Mouse (Mus musculus) intestine, embryonic 15.5 days (tissue): ENCODE measurements around the gene Gm6899. TPM values are rescaled to one million over a fixed set of nuclear protein-coding genes. Genes with fewer than 3 reads are reported as not detected.

Experiments used
- ATAC-seq: fragments of 200-750 bp; cut with Nextera tagmentation; 2 replicates; pipeline ENCODE4 v1.8.0; 2017; ENCODE audit warnings: moderate TSS enrichment, moderate library complexity
- H3K27ac ChIP-seq: fragments of 300-500 bp; sonication (generic); 2 replicates; pipeline ENCODE4 v1.5.1; 2015; ENCODE audit warnings: mild to moderate bottlenecking, inconsistent platforms
- H3K27me3 ChIP-seq: fragments of 300-500 bp; sonication (generic); replicated peaks from 2 replicates; pipeline ENCODE4 v1.6.1; 2015; ENCODE audit warnings: inconsistent platforms
- H3K36me3 ChIP-seq: fragments of 300-500 bp; sonication (generic); 2 replicates; pipeline ENCODE4 v1.6.1; 2015; ENCODE audit warnings: inconsistent platforms
- H3K4me1 ChIP-seq: fragments of 300-500 bp; sonication (generic); replicated peaks from 2 replicates; pipeline ENCODE4 v1.6.1; 2015; ENCODE audit warnings: inconsistent platforms
- H3K4me2 ChIP-seq: fragments of 300-500 bp; sonication (generic); replicated peaks from 2 replicates; pipeline ENCODE4 v1.6.1; 2015; ENCODE audit warnings: mild to moderate bottlenecking, inconsistent platforms
- H3K4me3 ChIP-seq: fragments of 300-500 bp; sonication (generic); replicated peaks from 2 replicates; pipeline ENCODE4 v1.5.1; 2015; ENCODE audit warnings: inconsistent platforms
- H3K9ac ChIP-seq: fragments of 300-500 bp; sonication (generic); 2 replicates; pipeline ENCODE4 v1.6.1; 2015; ENCODE audit warnings: inconsistent platforms
- H3K9me3 ChIP-seq: fragments of 300-500 bp; sonication (generic); 2 replicates; pipeline ENCODE4 v1.6.1; 2016; ENCODE audit warnings: inconsistent platforms
- whole genome bisulfite sequencing: fragments of 180-500 bp; shearing (Covaris S2); methylation state at CpG from one replicate; pipeline ENCODE4 v1.1.7; 2015; 5-methylcytosine and 5-hydroxymethylcytosine counted together
- polyA plus RNA-seq: library from polyadenylated mRNA; unstranded; fragments of >200 nt; fragmentation: Nextera tagmentation; extraction: Ambion mirVana; gene quantifications from 2 replicates; pipeline ENCODE4 v1.2.1, GENCODE M21; 2015

Gm6899 gene
- polyA plus RNA-seq, 1 experiment from 2014 or later: not detected

GRCm38 (mm10) chr11:26600692-26601091 lies 7.7 kb downstream of the Gm6899 start:
- Histone ChIP-seq H3K36me3 (no peaks in the 10 kb centered on the region), H3K9ac (no peak overlapping the region), H3K27ac (no peak overlapping the region), H3K4me1 (no peaks in the 10 kb centered on the region), H3K4me3 (no peak overlapping the region), H3K9me3 (no peaks in the 10 kb centered on the region), H3K4me2 (no peak overlapping the region), H3K27me3 (no peaks in the 10 kb centered on the region)
- no peak for ATAC-seq
- WGBS: 86% methylated on average over 4 of the region's 4 CpGs

- WGBS: 85% methylated on average over 2 of the region's 2 CpGs
Measured at GRCm38 (mm10) chr11:26601571-26602175, 8.6 kb downstream of the Gm6899 start.

GRCm38 (mm10) chr11:26604061-26604655 lies 11.1 kb downstream of the Gm6899 start:
- H3K9ac ChIP-seq: no peak overlapping the region
- no peaks in the 10 kb centered on the region for H3K9me3 ChIP-seq
- H3K4me1 ChIP-seq: no peaks in the 10 kb centered on the region
- H3K36me3 ChIP-seq: no peaks in the 10 kb centered on the region
- no peak overlapping the region for H3K27ac ChIP-seq
- WGBS: 93% methylated on average over 1 of the region's 1 CpGs
- no peaks in the 10 kb centered on the region for H3K27me3 ChIP-seq
- H3K4me3 ChIP-seq: no peak overlapping the region
- no peak for ATAC-seq
- H3K4me2 ChIP-seq: no peak overlapping the region

More at GRCm38 (mm10) chr11:26601571-26602175, 8.6 kb downstream of the Gm6899 start:
- Histone ChIP-seq H3K4me1 (no peaks in the 10 kb centered on the region), H3K27me3 (no peaks in the 10 kb centered on the region), H3K9ac (no peak overlapping the region), H3K4me3 (no peak overlapping the region), H3K4me2 (no peak overlapping the region), H3K9me3 (no peaks in the 10 kb centered on the region), H3K36me3 (no peaks in the 10 kb centered on the region), H3K27ac (no peak overlapping the region)
- ATAC-seq: no peak

- no peaks in the 10 kb centered on the region for H3K27me3 ChIP-seq
- H3K9ac ChIP-seq: no peak overlapping the region
- H3K36me3 ChIP-seq: no peaks in the 10 kb centered on the region
- no peak overlapping the region for H3K4me2 ChIP-seq
- H3K4me3 ChIP-seq: no peak overlapping the region
- WGBS: 57% methylated on average over 10 of the region's 10 CpGs
- no peaks in the 10 kb centered on the region for H3K9me3 ChIP-seq
- no peak for ATAC-seq
- H3K27ac ChIP-seq: no peak overlapping the region
- H3K4me1 ChIP-seq: no peaks in the 10 kb centered on the region
Measured at GRCm38 (mm10) chr11:26608795-26609194, 15.8 kb downstream of the Gm6899 start.

- no peaks in the 10 kb centered on the region for H3K27me3 ChIP-seq
Measured at GRCm38 (mm10) chr11:26618475-26619223, 25.6 kb downstream of the Gm6899 start.

GRCm38 (mm10) chr11:26622727-26623126 lies 29.7 kb downstream of the Gm6899 start:
- H3K9ac ChIP-seq: no peak overlapping the region
- WGBS: 75% methylated on average over 5 of the region's 5 CpGs
- H3K9me3 ChIP-seq: no peaks in the 10 kb centered on the region
- H3K27ac ChIP-seq: no peak overlapping the region
- ATAC-seq: no peak
- H3K4me1 ChIP-seq: no peaks in the 10 kb centered on the region
- no peak overlapping the region for H3K4me2 ChIP-seq
- no peaks in the 10 kb centered on the region for H3K27me3 ChIP-seq
- H3K36me3 ChIP-seq: no peaks in the 10 kb centered on the region
- no peak overlapping the region for H3K4me3 ChIP-seq

More at GRCm38 (mm10) chr11:26618475-26619223, 25.6 kb downstream of the Gm6899 start:
- no peaks in the 10 kb centered on the region for H3K9me3 ChIP-seq
- no peak overlapping the region for H3K27ac ChIP-seq
- 94% methylated on average over 2 of the region's 2 CpGs for WGBS
- no peak overlapping the region for H3K4me2 ChIP-seq
- no peaks in the 10 kb centered on the region for H3K36me3 ChIP-seq
- H3K9ac ChIP-seq: no peak overlapping the region
- H3K4me1 ChIP-seq: no peaks in the 10 kb centered on the region
- no peak for ATAC-seq
- H3K4me3 ChIP-seq: no peak overlapping the region

- no peak overlapping the region for H3K4me2 ChIP-seq
- WGBS: 83% methylated on average over 1 of the region's 1 CpGs
- no peaks in the 10 kb centered on the region for H3K27me3 ChIP-seq
- no peak for ATAC-seq
- no peak overlapping the region for H3K4me3 ChIP-seq
- H3K36me3 ChIP-seq: no peaks in the 10 kb centered on the region
- no peak overlapping the region for H3K9ac ChIP-seq
- no peaks in the 10 kb centered on the region for H3K4me1 ChIP-seq
- no peaks in the 10 kb centered on the region for H3K9me3 ChIP-seq
- no peak overlapping the region for H3K27ac ChIP-seq
Measured at GRCm38 (mm10) chr11:26636239-26636638, 43.2 kb downstream of the Gm6899 start.

GRCm38 (mm10) chr11:26640314-26640785 lies 47.3 kb downstream of the Gm6899 start:
- ATAC-seq: no peak
- Histone ChIP-seq H3K4me3 (no peak overlapping the region), H3K9ac (no peak overlapping the region), H3K36me3 (no peaks in the 10 kb centered on the region), H3K9me3 (no peaks in the 10 kb centered on the region), H3K4me2 (no peak overlapping the region), H3K27ac (no peak overlapping the region), H3K4me1 (no peaks in the 10 kb centered on the region), H3K27me3 (no peaks in the 10 kb centered on the region)
- WGBS: 65% methylated on average over 8 of the region's 8 CpGs

GRCm38 (mm10) chr11:26642141-26642540 lies 49.1 kb downstream of the Gm6899 start:
- Histone ChIP-seq H3K4me3 (no peak overlapping the region), H3K9ac (no peak overlapping the region), H3K4me2 (no peak overlapping the region), H3K4me1 (no peaks in the 10 kb centered on the region), H3K27me3 (no peaks in the 10 kb centered on the region), H3K36me3 (no peaks in the 10 kb centered on the region), H3K9me3 (no peaks in the 10 kb centered on the region), H3K27ac (no peak overlapping the region)
- ATAC-seq: no peak
- 81% methylated on average over 1 of the region's 1 CpGs for WGBS

Other genes starting within 250 kb of the Gm6899 start
- gene Fancl, start 207.1 kb upstream of the Gm6899 start, polyA plus RNA-seq: 28.0 and 28.7 TPM in 2 replicates
- 22.3 and 23.2 TPM in 2 replicates for gene Vrk2, start 758 bp downstream of the Gm6899 start, polyA plus RNA-seq